Mouse (Mus musculus): Measurements from ENCODE around the gene Pip4k2b.
A peak's percentile ranks its signal among the peaks of the same experiment; 100 is the strongest.
"Not testable (repeated sequence)": the region's sequence is repeated elsewhere in the genome, so short reads cannot be mapped to it uniquely, and the experiment has no call there.

The Pip4k2b gene

DNA sequence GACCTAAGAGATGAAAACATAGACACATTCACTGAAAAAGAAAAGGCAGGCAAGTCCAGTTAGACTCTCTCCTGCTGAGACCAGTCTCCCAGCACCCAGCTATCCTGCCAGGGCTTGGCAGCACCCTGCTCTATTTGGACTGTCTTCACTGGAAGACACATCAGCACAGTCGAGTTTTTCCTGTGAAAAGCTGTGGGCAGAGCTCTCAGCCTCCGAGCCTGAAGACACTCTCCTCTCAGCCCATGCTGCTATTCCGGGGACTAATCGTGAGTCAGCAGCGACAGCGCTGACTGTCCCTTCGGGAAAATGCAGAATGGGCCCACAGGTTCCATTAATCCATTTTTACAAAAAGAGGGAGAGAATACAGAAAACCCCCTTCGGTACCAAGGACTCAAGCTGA is 8.8 kb upstream of the Pip4k2b start:
- no peak for DNase-seq (ENCODE audit: low read depth, low spot score)

GRCm38 (mm10) chr11:97748496-97748895 is 4.0 kb upstream of the Pip4k2b start:
- DNase-seq (ENCODE audit: low read depth, low spot score): no peak

DNA sequence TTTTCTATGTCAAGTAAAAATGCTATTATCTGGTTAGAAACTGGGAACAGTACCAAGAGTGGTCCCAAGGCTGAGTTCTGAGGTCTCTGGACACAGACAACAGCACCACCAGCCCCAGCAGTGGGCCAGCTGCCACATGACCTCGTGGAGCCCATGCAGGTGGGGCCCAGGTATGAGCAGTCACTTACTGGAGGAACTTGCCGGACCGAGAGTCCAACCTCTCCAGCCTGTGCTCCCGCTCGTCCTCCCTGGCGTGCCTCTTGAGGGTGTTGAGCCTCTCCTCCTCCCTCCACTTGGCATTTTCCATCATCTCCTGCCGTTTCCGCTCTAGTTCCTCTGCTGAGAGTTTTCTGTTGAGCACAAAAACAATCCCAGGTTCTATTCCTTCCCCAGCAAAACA is 3.3 kb upstream of the Pip4k2b start:
- DNase-seq (ENCODE audit: low read depth, low spot score): no peak

DNA sequence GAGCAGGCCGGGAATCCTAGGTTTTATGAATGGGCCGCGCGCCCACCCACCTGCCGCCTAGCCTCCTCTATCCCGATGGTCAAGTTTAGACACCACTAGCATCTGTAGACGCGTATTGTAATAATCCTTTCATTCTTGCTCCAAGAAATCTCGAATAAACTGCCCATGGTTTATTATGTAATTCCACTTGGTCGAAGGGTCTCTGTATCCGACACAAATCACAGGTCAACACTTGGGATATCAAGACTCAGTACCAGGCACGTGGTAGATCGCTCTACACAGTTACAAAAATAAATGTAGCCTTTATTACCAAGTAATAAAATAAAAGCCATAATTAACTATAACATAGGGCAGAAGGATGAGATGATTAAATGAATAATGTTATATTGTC is 822 bp upstream of the Pip4k2b start:
- DNase-seq (ENCODE audit: low read depth, low spot score): no peak

DNA sequence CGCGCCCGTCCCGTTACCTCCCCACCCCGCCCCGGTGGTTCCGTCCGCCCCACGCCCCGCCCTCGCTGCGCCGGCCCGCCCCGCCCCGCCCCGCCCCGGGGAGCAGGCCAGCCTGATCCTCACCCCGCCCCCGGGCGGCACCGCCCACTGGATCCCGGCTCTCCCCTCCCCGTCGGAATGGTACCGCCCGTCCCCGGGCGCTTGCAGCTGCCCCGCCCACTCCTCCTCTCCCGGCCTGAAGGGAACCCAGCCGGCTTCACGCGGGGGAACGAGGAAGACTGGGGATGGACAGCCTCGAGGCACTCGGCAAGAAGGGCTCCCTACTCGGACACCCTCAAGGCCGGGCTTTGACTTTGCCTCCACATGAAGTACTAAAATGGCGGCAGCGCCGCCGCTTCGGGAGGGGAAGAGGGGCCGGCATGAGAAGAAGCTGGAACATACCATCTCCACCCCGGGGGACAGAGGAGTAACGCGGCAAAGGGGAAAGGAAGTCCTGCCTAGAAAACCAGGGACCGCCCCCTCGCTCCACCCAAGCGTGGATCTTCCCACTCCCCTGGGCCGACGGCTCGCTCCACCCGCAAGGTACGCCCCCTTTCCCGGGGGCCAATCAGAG is 320 bp upstream of the Pip4k2b start:
- DNase-seq (ENCODE audit: low read depth, low spot score): peak; percentile 98

- no peak for DNase-seq (ENCODE audit: low read depth, low spot score)
These were observed 1.1 kb downstream of the Pip4k2b start for GRCm38 (mm10) chr11:97743423-97743822.

GRCm38 (mm10) chr11:97742591-97742990 is 1.9 kb downstream of the Pip4k2b start:
- no peak for DNase-seq (ENCODE audit: low read depth, low spot score)

GRCm38 (mm10) chr11:97742157-97742556 is 2.3 kb downstream of the Pip4k2b start:
- DNase-seq (ENCODE audit: low read depth, low spot score): no peak

DNA sequence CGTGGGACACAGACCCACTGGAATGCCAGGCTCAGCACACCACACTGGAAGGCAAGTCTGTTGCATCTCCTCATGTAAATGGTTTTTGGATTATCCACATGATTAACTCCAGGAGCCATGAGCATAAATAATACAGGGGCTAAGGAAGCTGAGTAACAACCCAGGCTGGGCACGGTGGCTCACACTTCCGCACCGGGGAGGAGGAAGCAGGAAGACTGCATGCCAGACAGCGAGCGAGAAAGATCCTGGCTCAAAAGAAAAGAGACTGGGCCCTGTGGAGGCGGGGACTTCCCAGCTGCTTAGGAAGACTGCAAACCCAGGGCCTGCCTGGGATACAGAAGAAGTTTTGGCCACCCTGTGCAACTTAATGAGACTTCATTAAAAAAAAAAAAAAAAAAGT is 4.3 kb downstream of the Pip4k2b start:
- DNase-seq (ENCODE audit: low read depth, low spot score): no peak

- no peak for DNase-seq (ENCODE audit: low read depth, low spot score)
These were observed 5.3 kb downstream of the Pip4k2b start for GRCm38 (mm10) chr11:97739155-97739554.

DNA sequence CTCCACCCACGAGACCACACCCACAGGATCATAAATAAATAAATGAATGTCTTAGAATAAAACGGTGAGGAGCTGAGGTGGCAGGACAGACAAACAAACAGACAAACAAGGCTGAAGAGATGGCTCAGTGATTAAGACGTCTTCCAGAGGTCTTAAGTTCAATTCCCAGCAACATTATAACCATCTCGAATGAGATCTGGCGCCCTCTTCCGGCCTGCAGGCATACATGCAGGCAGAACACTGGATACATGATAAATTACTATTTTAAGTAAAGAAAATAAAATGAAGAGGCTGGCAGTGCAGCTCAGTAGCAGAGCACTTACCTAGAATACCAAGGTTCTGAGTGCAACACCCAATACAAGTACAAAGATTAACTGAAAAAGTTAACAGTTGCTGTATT is 5.8 kb downstream of the Pip4k2b start:
- no peak for DNase-seq (ENCODE audit: low read depth, low spot score)

DNA sequence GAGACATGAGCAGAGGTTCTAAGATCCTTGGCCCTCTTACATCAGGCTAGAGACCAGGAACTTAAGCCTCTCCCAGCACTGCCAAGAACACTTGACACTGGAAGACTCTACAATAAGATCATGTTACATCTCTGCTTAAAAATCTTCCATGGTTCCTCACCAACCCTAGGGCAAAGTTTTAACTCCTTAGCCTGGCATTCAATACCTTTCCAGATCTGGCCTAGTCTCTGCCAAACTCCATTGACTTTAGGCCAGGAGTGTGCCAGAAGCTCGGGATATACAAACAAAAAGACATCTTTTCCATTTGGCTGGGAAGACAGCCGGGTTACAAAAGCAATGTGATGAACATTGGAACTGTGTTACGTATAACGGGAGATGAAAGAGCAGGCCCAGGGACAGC is 6.9 kb downstream of the Pip4k2b start:
- no peak for DNase-seq (ENCODE audit: low read depth, low spot score)

- DNase-seq (ENCODE audit: low read depth, low spot score): no peak
These were observed 7.9 kb downstream of the Pip4k2b start for GRCm38 (mm10) chr11:97736645-97737044.

- DNase-seq (ENCODE audit: low read depth, low spot score): not testable (repeated sequence)
These were observed 9.7 kb downstream of the Pip4k2b start for GRCm38 (mm10) chr11:97734810-97735209.

DNA sequence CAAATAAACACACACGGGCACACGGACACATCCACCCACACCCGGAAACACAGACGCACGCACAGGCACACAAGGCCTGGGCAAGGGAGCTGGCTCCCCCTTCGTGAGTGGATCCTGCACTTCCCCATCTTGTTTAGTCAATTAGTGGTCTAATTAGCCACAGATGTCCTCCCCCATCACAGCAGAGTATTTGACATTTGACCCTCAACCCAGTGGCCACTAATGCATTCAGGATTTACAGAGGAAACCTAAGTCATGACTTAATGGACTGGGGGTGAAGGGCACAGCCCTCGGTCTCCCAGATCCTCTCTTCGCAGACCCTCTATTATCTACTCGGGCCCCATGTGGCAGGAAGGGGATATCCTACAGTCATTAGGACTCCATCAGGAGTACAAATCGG is 10.8 kb downstream of the Pip4k2b start:
- DNase-seq (ENCODE audit: low read depth, low spot score): no peak

- DNase-seq (ENCODE audit: low read depth, low spot score): no peak
These were observed 15.8 kb downstream of the Pip4k2b start for GRCm38 (mm10) chr11:97728730-97729129.

- no peak for DNase-seq (ENCODE audit: low read depth, low spot score)
These were observed 16.2 kb downstream of the Pip4k2b start for GRCm38 (mm10) chr11:97728311-97728710.

DNA sequence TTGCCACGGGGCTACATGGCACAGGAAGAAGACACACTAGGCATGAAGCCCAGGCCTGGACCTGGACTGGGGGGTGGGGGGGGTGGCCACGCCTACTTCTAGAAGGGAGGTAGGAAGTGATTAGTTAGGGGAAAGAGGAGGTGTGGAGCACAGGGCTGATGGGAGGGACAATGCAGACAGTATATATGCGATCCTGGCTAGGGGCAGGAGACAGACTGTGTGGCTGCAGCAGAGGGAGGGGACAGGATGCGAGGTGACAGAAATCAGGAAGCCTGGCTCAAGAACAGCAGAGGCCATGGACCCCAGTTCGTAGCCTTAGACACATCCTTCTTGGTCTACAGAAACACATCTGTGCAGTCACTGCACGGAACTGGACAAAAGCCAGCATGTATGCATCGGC is 20.8 kb downstream of the Pip4k2b start:
- DNase-seq (ENCODE audit: low read depth, low spot score): no peak

GRCm38 (mm10) chr11:97721338-97721737 is 23.2 kb downstream of the Pip4k2b start:
- DNase-seq (ENCODE audit: low read depth, low spot score): no peak

GRCm38 (mm10) chr11:97719041-97719440 is 25.5 kb downstream of the Pip4k2b start:
- DNase-seq (ENCODE audit: low read depth, low spot score): no peak

GRCm38 (mm10) chr11:97718281-97718860 is 26.1 kb downstream of the Pip4k2b start:
- no peak for DNase-seq (ENCODE audit: low read depth, low spot score)

GRCm38 (mm10) chr11:97717369-97718280 is 26.9 kb downstream of the Pip4k2b start:
- DNase-seq (ENCODE audit: low read depth, low spot score): no peak

- no peak for DNase-seq (ENCODE audit: low read depth, low spot score)
These were observed 28.5 kb downstream of the Pip4k2b start for GRCm38 (mm10) chr11:97716021-97716420.
